Mouse (Mus musculus): ENCODE data around the gene Tsks. TPM values are rescaled to one million over a fixed set of nuclear protein-coding genes. Genes with fewer than 3 reads are reported as not detected.

Tsks gene
- total RNA-seq, 2 experiments from 2014 or later, result not detected

GRCm38 (mm10) chr7:44974383-44975116, 31.5 kb downstream of the Tsks start, which contains the start of gene Cpt1c:
Cpt1c (minus strand) TSS chr7:44974851.
- peak; percentile 62 to 69 for DNase-seq (ENCODE audit: low spot score in 2 of 2)

GRCm38 (mm10) chr7:44975117-44975419, 32.1 kb downstream of the Tsks start:
- DNase-seq (ENCODE audit: low spot score in 2 of 2), result no peak

GRCm38 (mm10) chr7:44978300-44978699, 35.3 kb downstream of the Tsks start:
- DNase-seq (ENCODE audit: low spot score in 2 of 2), result no peak

- no peak for DNase-seq (ENCODE audit: low spot score in 2 of 2)
Observed at GRCm38 (mm10) chr7:44981539-44981938, 38.5 kb downstream of the Tsks start.

- peak; percentile 88 to 91 for DNase-seq (ENCODE audit: low spot score in 2 of 2)
Observed at GRCm38 (mm10) chr7:44983085-44983484, 40.1 kb downstream of the Tsks start.

DNA sequence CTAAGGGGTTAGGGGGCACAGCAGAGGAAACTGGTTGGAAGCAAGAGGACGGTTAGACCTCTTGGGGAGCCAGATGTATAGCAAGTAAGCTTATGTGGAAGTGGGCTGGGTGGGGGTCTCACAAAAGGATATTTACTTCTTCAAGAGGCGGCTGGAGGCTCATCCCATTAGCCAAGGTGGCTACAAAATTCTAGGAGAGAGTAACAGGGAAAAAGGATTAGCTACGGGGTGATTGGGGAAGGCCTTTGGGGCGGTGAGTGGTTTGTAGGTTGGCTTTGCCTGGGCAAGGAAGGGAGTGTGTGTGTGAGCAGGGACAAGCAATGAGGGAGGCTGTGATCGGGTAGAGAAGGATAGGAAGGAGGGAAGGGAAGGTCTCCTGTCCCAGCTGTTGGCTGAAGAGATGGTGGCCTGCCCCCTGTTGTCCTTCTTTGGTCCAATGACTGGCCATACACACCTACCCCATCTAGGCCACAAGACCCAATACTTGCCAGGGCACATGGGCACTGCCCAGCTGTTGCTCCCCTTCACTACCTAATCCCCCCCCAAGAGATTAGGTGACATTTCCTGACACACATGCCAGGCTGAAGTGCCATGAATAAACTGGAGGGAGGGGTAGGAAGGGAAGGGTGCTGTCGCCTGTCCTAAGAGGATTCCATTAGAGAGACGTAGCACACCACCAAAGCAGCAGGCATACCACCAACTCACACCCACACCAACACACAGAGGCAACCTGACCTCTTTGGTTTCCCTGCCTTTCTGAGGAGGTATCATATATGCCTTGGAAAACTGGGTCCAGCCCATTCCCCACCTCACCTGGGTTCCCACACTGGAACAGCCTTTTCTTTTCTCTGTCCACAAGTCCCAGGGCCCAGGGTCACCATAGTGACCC, 41.2 kb downstream of the Tsks start:
- no peak for DNase-seq (ENCODE audit: low spot score in 2 of 2)

- DNase-seq (ENCODE audit: low spot score in 2 of 2), result no peak
Observed at GRCm38 (mm10) chr7:44984833-44985164, 41.8 kb downstream of the Tsks start.

- peak in 1 of 2 experiments; percentile 64 for DNase-seq (ENCODE audit: low spot score in 2 of 2)
Observed at GRCm38 (mm10) chr7:44985595-44986191, 42.7 kb downstream of the Tsks start.

- peak; percentile 85 to 96 for DNase-seq (ENCODE audit: low spot score in 2 of 2)
Observed at GRCm38 (mm10) chr7:44986192-44986878, 43.3 kb downstream of the Tsks start, which contains the start of gene Prmt1. Prmt1 (minus strand) TSS chr7:44986568.

- DNase-seq (ENCODE audit: low spot score in 2 of 2), result no peak
Observed at GRCm38 (mm10) chr7:44986879-44987718, 44.1 kb downstream of the Tsks start.

DNA sequence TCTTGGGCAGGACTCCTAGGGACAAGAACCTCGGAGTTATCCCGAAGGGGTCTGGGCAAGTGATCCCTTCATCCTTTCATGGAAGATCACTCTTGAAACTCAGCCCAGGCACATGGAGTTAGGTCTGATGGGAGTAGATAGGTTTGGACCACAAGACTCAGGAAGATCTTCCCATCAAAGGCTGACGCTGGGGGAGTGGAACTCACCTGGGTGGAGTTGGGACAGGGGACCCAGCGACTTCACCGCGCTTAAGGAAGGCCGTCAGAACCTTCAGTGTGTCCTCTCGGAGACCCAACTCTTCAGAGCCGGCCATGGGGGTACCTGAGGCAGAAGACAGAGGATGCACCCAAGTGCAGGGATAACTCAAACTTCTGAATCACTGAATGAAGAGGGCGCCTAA, 53.7 kb downstream of the Tsks start:
- no peak for DNase-seq (ENCODE audit: low spot score in 2 of 2)

GRCm38 (mm10) chr7:44997231-44997939, 54.4 kb downstream of the Tsks start, which contains the start of gene Irf3:
Irf3 (plus strand) TSS chr7:44997648.
- DNase-seq (ENCODE audit: low spot score in 2 of 2), result peak; percentile 93 to 94

GRCm38 (mm10) chr7:44997940-44998428, 55.0 kb downstream of the Tsks start:
- no peak for DNase-seq (ENCODE audit: low spot score in 2 of 2)

- peak in 1 of 2 experiments; percentile 60 for DNase-seq (ENCODE audit: low spot score in 2 of 2)
Observed at GRCm38 (mm10) chr7:44998501-44998955, 55.5 kb downstream of the Tsks start, which contains the start of gene Bcl2l12. Bcl2l12 (minus strand) TSS chr7:44998712.

DNA sequence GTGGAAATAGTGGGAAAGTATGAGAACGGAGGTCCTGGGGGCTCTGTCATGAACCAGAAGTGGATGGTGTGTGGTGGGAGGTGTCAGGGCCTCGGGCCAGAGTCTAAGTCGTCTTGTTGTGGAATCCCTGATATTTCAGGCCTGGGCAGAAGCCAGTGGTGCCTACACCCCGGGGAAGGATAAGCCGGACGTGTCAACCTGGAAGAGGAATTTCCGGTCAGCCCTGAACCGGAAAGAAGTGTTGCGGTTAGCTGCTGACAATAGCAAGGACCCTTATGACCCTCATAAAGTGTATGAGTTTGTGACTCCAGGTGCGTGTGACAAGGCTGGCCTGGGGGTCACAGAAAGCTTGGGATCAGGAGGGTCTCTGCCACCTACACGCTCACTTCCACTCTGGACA, 56.7 kb downstream of the Tsks start:
- no peak for DNase-seq (ENCODE audit: low spot score in 2 of 2)

DNA sequence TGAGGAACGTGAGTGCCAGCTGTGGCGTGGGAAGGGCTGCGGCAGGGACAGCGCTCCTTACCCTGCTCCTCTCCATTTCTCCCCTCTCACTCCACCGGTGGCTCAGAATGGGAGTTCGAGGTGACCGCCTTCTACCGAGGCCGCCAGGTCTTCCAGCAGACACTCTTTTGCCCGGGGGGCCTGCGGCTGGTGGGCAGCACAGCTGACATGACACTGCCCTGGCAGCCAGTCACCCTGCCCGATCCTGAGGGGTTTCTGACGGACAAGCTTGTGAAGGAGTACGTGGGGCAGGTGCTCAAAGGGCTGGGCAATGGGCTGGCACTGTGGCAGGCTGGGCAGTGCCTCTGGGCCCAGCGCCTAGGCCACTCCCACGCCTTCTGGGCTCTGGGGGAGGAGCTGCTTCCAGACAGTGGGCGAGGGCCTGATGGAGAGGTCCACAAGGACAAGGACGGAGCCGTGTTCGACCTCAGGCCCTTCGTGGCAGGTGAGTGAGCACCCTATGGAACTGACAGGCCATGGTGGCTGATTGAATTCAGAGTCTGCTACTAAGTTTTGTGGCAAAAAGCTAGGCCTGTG, 57.6 kb downstream of the Tsks start:
- DNase-seq (ENCODE audit: low spot score in 2 of 2), result no peak

GRCm38 (mm10) chr7:45002440-45002839, 59.4 kb downstream of the Tsks start:
- no peak for DNase-seq (ENCODE audit: low spot score in 2 of 2)

DNA sequence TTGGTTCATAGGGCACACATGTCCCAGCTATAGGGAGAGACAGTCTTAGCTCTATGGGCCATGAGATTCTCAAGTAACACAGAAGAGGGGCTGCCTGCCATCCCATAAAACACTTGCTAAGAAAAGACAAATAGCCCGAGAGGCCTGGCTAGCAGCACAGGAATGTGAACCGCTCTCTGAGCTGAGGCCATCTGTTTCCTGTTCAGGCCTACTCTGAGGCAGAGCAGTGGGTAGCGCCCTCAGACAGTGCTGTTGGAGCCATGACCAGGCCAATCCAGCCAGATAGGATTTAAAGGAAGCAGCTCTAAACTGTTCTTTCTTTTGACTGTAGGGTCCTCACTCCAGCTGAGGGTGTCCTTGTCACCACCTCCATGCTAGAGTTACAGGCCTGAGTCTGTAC, 61.5 kb downstream of the Tsks start:
- no peak for DNase-seq (ENCODE audit: low spot score in 2 of 2)

All from adrenal gland, adult 18-20 months (tissue).